Mouse (Mus musculus): ENCODE data around the gene Mrpl2.

Gene Mrpl2

DNA sequence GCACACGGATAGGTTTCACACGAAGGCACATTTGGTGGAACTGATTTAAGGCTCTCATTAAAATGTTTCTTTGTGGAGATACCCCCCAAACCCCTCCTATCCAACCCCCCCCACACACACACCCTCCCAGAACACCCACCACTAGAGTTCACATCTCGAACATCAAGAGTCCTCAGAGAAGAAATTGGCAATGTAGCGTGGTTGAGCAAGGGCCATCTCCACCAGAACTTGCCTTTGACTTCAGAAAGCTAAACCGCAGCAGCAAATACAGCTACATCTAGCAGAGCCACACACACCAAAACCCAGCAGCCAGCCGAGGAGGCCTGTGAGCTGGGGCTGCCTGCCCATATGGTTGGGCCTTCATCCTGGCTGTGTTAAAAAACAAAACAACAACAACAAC, 18.6 kb upstream of the Mrpl2 start:
- CTCF ChIA-PET = interaction anchor here (0.6 kb wide), 1 partner anchor 311 kb away, joined by 7 read pairs; no protein-coding TSS in a partner anchor

DNA sequence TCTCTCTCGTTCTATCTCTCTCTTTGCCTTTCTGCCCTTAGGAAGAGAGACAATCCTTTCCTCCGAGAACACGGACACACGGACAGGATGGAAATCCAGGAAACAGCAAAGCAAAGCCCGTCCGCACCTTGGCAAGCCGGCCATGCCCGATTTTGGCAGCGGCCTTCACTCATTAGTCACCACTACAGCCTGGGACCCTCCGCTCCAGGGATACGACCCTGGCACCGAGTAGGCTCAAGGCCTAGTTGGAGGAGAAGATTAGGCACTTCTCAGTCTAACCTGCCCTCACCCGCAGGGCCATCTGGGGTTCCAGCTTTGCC, 17.6 kb upstream of the Mrpl2 start:
- CTCF ChIA-PET = no interaction called here

DNA sequence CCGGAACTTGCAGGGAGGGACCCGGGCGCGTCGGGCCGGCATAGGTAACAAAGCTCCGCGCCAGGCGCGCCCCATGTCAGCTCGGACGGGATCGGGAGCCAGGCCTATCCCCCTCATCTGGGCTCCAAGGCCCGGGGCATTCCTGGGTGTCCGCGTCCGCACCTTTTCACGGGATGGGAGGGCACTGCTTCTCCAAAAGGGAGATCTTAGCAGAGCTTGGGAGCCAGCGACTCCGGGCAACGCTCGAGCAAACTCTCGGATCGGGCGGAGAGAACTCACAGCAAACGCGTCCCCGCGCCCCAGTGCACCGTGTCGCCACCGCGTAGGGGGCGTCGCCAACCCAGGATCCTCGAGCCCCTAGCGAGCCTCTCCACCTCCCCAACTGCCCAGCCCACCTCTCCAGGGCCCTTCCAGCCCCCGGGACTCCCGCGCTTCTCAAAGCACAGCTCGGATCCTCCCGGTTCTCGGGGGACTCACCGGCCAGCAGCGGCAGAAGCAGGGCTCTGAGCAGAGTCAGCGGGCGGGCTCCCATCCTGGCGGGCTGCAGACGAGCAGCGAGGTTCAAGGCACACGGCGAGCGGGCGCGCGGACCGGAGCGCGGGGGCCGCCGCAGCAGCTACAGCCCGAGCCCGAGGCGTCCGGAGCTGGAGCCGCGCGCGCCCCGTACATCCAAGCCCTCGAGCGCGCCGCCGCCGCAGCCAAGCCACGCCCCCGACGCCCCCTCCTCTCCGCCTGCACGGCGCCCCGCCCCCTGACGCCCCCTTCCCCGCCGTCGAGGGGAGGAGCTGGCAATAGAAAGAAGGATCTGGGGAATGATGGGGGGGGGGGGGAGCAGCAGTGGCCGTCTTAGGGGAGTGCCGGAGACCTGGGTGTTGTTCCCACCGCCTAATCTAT, 17.0 kb upstream of the Mrpl2 start, which contains the start of gene Ptk7:
Gene Ptk7, minus strand, starts transcription at position 714 of the 894 bp plus-strand sequence.
- CTCF ChIA-PET = no interaction called here

- CTCF ChIA-PET = no interaction called here
These were observed 16.2 kb upstream of the Mrpl2 start for GRCm38 (mm10) chr17:46629685-46630441.

DNA sequence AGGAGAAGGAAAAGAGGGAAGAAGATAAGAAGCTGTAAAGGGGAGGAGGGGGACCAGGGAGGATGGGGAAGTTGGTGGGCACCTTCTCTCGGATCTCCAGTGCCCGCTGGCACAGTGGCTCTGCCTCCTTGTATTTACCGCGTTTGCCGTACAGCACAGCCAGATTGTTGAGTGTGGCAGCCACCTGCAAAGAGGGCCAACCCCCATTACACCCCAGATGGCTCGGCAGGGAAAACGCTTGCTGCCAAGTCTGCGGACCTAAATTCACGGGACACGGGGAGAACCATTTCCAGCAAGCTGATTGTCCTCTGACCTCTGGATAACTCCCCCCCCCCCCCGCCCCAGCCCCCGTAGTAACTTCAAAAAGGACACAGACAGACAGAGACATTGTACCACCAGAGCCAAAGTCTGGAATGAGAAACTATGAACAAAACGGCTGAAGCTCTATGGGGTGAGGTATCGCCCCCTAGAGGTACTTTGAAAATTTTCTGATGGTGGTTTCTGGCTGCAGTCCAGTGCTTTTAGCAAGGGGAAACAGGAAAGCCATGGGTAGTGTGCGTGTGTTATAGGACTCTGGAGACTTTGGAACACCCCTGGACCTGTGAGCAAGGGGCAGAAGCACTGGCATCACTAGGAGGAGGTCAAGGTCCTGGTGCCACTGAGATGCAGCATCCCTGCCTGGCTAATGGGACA, 9.1 kb upstream of the Mrpl2 start:
- CTCF ChIA-PET = interaction anchor here (0.6 to 0.7 kb wide), 5 partner anchors 110 to 1190 kb away, joined by 3 to 6 read pairs (median 4); no protein-coding TSS in a partner anchor

DNA sequence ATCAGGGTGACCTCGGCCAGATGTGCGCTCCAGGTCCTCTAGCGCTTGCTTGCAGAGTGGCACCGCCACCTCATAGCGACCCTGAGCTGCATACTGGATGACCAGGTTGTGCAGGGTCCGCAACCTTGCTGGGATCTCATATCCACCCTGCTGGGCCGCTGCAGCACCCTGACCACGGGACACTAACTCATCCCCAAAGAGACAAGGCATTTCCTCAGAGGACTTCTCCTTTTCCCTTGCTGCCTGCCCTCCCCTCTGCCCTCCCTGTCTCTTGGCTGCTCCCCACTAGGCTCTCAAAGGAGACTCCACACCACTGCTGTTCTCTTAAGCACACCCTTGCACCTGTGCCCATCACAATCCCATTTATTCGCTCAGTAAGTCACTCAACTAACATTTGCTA, 6.1 kb upstream of the Mrpl2 start:
- CTCF ChIA-PET = no interaction called here

DNA sequence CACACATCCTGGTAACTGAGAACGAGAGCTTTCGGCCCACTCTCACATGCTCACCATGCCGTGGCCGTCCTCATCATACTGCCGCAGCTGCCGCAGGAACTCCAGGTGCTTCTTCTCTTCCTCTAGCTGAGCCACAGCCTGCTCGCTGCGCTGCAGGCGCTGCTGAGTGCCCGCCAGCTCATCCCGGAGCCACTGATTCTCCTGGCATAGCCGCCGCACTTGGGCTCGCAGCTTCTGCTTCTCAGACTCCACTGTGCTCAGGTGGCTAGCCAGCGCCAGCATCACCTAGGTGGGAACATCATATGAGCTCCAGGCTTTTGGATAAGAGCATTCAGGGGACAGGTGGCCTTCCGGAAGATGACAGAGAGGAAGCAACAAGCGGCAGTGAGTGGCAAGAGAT, 4.0 kb upstream of the Mrpl2 start:
- CTCF ChIA-PET = no interaction called here

DNA sequence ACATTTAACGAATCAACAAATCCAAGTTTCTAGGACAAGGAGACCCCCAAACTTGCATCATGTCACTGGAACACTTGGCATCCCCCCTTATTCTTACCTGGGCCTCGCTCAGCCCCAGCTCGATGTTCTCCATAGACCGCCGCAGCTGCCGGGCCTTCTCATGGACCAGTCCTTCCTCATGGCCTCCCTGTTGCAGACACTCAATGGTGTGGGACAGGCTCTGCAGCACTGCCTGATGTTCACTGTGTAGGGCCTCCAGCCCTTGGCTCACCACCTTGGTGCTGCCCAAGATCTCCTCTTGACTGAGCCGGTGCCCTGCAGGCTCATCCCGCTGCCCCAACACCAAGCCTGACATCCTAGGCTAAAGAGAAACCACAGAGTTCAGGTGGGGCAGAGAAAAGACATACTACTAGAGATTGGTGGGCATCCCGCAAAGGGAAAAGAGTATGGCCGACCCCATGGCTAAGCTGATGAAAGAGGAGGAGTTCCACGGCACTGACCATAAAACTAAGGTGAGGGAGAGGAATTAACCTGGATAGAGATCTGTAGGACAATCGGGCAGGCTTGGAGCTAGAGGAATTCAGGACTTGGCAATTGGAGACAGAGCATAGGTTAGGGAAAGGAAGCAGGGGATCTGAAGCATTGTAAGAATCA, 1.8 kb upstream of the Mrpl2 start:
- CTCF ChIA-PET = interaction anchor here (0.7 kb wide), 1 partner anchor 249 kb away, joined by 3 read pairs; no protein-coding TSS in a partner anchor

- CTCF ChIA-PET = interaction anchor here (0.7 kb wide), 1 partner anchor 248 kb away, joined by 3 read pairs; no protein-coding TSS in a partner anchor
These were observed 1.0 kb upstream of the Mrpl2 start for GRCm38 (mm10) chr17:46644916-46645475.

DNA sequence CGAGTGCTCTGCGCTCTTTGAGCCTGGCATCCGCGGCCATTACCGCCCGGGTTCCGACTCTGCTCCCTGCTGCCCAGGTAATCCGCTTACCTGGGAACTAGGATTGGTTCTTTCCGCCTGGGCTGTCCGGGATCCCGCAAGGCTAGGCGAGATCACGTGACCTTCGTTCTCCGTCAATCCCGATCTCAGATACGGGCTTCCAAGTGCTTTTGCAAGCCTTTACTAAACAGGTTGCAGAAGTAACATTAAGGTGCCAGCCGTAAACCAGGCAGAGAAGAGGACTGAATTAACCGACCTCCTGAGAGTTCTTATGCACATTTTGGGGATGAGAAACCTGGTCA, 263 bp downstream of the Mrpl2 start:
- CTCF ChIA-PET = no interaction called here

- CTCF ChIA-PET = interaction anchor here (0.6 kb wide), 1 partner anchor 135 kb away, joined by 5 read pairs; no protein-coding TSS in a partner anchor
These were observed 1.2 kb downstream of the Mrpl2 start for GRCm38 (mm10) chr17:46647279-46647678.

DNA sequence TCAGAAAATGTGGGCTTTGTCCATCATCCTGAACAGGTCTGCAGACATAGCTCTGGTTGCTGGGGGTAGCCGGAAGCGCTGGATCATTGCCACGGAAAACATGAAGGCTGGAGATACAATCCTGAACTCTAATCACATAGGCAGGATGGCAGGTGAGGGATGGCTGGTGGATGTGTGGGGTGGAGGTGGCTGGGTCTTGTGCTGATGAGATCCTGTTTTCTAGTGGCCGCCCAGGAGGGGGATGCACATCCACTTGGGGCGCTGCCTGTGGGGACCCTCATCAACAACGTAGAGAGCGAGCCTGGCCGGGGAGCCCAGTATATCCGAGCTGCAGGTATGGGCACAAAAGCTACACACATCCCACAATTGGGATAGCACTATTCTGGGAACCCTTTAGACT, 2.4 kb downstream of the Mrpl2 start:
- CTCF ChIA-PET = interaction anchor here (0.6 kb wide), 1 partner anchor 21 kb away, joined by 3 read pairs; no protein-coding TSS in a partner anchor

GRCm38 (mm10) chr17:46649811-46650210, 3.8 kb downstream of the Mrpl2 start:
- CTCF ChIA-PET = no interaction called here

DNA sequence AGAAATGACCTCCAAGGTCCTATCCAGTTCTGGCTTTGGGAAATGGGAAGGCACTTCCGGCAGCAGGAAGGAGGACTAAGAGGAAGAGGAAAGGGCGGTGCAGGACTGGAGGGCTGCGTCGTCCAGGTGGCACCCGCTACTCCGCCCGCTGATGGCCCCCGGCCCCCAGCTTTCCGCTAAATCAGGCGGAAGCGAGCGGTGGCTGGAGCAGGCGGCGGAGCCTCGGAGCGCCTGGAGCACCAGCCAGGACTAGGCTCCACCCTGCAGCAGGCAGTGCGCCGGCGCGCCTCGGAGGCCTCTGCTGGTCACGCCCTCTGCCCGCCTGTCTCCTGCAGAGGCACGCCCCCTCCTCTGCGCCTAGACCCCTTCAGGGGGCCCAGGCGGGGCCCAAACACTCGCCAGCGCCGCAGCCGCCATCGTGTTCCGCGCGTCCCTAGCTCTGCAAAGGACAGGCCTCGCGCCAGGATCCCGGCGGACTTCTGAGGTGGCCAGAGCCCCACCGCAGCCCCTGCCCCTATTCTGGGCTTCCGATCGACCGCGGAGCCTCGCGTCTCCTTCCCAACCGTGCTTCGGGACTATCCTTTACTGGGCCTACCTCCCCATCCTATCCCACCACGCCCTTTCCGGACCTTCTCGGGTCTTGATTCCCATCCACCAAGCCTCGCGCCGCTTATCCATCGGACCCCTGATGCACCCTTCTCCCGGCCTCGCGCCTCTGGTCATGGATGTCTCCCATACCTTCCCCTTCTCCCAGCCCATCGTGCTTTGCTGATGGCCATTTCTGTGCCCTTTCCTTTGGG, 4.4 kb downstream of the Mrpl2 start, which contains the start of gene Cul7:
Gene Cul7, plus strand, starts transcription at position 106 of the 800 bp plus-strand sequence.
- CTCF ChIA-PET = no interaction called here

DNA sequence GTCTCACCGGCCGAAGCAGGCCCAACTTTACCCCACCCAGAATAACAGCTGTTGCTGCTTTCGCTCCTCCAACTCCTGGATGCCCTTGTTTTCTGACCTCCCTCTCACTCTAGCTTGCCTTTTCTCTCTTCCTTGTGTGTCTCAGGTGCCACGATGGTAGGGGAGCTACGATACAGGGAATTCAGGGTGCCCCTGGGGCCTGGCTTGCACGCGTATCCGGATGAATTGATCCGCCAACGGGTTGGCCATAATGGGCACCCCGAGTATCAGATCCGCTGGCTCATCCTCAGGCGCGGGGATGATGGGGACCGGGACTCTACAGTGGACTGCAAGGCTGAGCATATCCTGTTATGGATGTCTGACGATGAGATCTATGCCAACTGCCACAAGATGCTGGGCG, 5.3 kb downstream of the Mrpl2 start:
- CTCF ChIA-PET = no interaction called here

- CTCF ChIA-PET = interaction anchor here (0.6 kb wide), 1 partner anchor 109 kb away, joined by 3 read pairs; no protein-coding TSS in a partner anchor
These were observed 5.9 kb downstream of the Mrpl2 start for GRCm38 (mm10) chr17:46651755-46652547.

GRCm38 (mm10) chr17:46656054-46656453, 10.0 kb downstream of the Mrpl2 start:
- CTCF ChIA-PET = no interaction called here

DNA sequence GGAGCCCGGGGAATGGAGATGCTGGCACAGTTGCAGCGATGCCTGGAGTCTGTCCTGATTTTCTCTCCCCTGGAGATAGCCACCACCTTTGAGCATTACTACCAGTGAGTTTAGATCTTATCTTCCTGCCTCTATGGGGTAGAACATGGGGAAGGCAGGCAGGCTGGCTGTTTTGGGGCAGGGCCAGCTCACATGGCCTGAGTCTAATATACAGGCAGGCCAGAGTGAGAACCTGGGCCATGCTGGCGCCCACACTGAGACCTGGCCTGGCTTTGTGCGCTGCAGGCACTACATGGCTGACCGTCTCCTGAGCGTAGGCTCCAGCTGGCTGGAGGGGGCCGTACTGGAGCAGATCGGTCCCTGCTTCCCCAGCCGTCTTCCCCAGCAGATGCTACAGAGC, 15.3 kb downstream of the Mrpl2 start:
- CTCF ChIA-PET = no interaction called here

- CTCF ChIA-PET = no interaction called here
These were observed 16.0 kb downstream of the Mrpl2 start for GRCm38 (mm10) chr17:46661981-46662380.
